Mouse (Mus musculus): ENCODE measurements around the gene Rtl6. TPM values are rescaled to one million over a fixed set of nuclear protein-coding genes. Genes with fewer than 3 reads are reported as not detected.

Gene Rtl6
- polyA plus RNA-seq, 1 experiment from 2014 or later: 3.5 TPM

GRCm38 (mm10) chr15:84535953-84536352 lies 21.7 kb downstream of the Rtl6 start:
- DNase-seq (ENCODE audit: low spot score) (no peak), ATAC-seq (ENCODE audit: low FRiP score, low TSS enrichment) (no peak)
- Histone ChIP-seq H3K4me1 (replicated peaks; ENCODE audit: control insufficient read depth, insufficient read depth) (no peaks in the 10 kb centered on the region), H3K4me3 (ENCODE audit: low read depth, low read length) (no peak overlapping the region), H3K27me3 (ENCODE audit: control insufficient read depth, insufficient read depth, low read length) (no peaks in the 10 kb centered on the region), H3K36me3 (ENCODE audit: control insufficient read depth, insufficient read depth, low read length) (no peaks in the 10 kb centered on the region), H3K4me2 (replicated peaks; ENCODE audit: low read depth) (no peak overlapping the region), H3K9me3 (ENCODE audit: control insufficient read depth, low read length) (no peaks in the 10 kb centered on the region), H3K9ac (ENCODE audit: low read length) (no peak overlapping the region), H3K27ac (replicated peaks) (no peak overlapping the region)
- peak; percentile 63 for TF ChIP-seq CTCF (IDR thresholded peaks at IDR 0.05; ENCODE audit: low read depth)
- TF ChIP-seq EP300 (optimal IDR thresholded peaks at IDR 0.05): no peak
- 95% methylated on average over 2 of the region's 2 CpGs for WGBS

- Histone ChIP-seq H3K36me3 (ENCODE audit: control insufficient read depth, insufficient read depth, low read length) (no peaks in the 10 kb centered on the region), H3K4me2 (replicated peaks; ENCODE audit: low read depth) (no peak overlapping the region), H3K4me1 (replicated peaks; ENCODE audit: control insufficient read depth, insufficient read depth) (no peaks in the 10 kb centered on the region), H3K9me3 (ENCODE audit: control insufficient read depth, low read length) (no peaks in the 10 kb centered on the region), H3K4me3 (ENCODE audit: low read depth, low read length) (no peak overlapping the region), H3K9ac (ENCODE audit: low read length) (no peak overlapping the region), H3K27me3 (ENCODE audit: control insufficient read depth, insufficient read depth, low read length) (no peaks in the 10 kb centered on the region), H3K27ac (replicated peaks) (no peak overlapping the region)
- DNase-seq (ENCODE audit: low spot score): no peak
- no peak for ATAC-seq (ENCODE audit: low FRiP score, low TSS enrichment)
- WGBS: 55% methylated on average over 2 of the region's 2 CpGs
- TF ChIP-seq EP300 (optimal IDR thresholded peaks at IDR 0.05) (no peak), CTCF (IDR thresholded peaks at IDR 0.05; ENCODE audit: low read depth) (no peak)
Measured at GRCm38 (mm10) chr15:84532211-84532610, 25.4 kb downstream of the Rtl6 start.

- DNase-seq (ENCODE audit: low spot score) (no peak), ATAC-seq (ENCODE audit: low FRiP score, low TSS enrichment) (no peak)
- WGBS: 67% methylated on average over 10 of the region's 10 CpGs
- Histone ChIP-seq H3K36me3 (ENCODE audit: control insufficient read depth, insufficient read depth, low read length) (no peaks in the 10 kb centered on the region), H3K4me2 (replicated peaks; ENCODE audit: low read depth) (no peak overlapping the region), H3K4me1 (replicated peaks; ENCODE audit: control insufficient read depth, insufficient read depth) (no peaks in the 10 kb centered on the region), H3K4me3 (ENCODE audit: low read depth, low read length) (no peak overlapping the region), H3K9me3 (ENCODE audit: control insufficient read depth, low read length) (no peaks in the 10 kb centered on the region), H3K27me3 (ENCODE audit: control insufficient read depth, insufficient read depth, low read length) (no peaks in the 10 kb centered on the region), H3K9ac (ENCODE audit: low read length) (no peak overlapping the region), H3K27ac (replicated peaks) (no peak overlapping the region)
- no peak for TF ChIP-seq CTCF (IDR thresholded peaks at IDR 0.05; ENCODE audit: low read depth)
- no peak for TF ChIP-seq EP300 (optimal IDR thresholded peaks at IDR 0.05)
Measured at GRCm38 (mm10) chr15:84531535-84531934, 26.1 kb downstream of the Rtl6 start.

- Histone ChIP-seq H3K36me3 (ENCODE audit: control insufficient read depth, insufficient read depth, low read length) (no peaks in the 10 kb centered on the region), H3K27ac (replicated peaks) (no peak overlapping the region), H3K9ac (ENCODE audit: low read length) (no peak overlapping the region), H3K4me2 (replicated peaks; ENCODE audit: low read depth) (no peak overlapping the region), H3K9me3 (ENCODE audit: control insufficient read depth, low read length) (no peaks in the 10 kb centered on the region), H3K27me3 (ENCODE audit: control insufficient read depth, insufficient read depth, low read length) (no peaks in the 10 kb centered on the region), H3K4me1 (replicated peaks; ENCODE audit: control insufficient read depth, insufficient read depth) (no peaks in the 10 kb centered on the region), H3K4me3 (ENCODE audit: low read depth, low read length) (no peak overlapping the region)
- no peak for ATAC-seq (ENCODE audit: low FRiP score, low TSS enrichment)
- WGBS: 59% methylated on average over 14 of the region's 14 CpGs
- DNase-seq (ENCODE audit: low spot score): no peak
- TF ChIP-seq EP300 (optimal IDR thresholded peaks at IDR 0.05) (no peak), CTCF (IDR thresholded peaks at IDR 0.05; ENCODE audit: low read depth) (peak; percentile 29; the same call in 1 of the 2 replicates)
Measured at GRCm38 (mm10) chr15:84526921-84527320, 30.7 kb downstream of the Rtl6 start.

GRCm38 (mm10) chr15:84525222-84525883 lies 32.3 kb downstream of the Rtl6 start:
- DNase-seq (ENCODE audit: low spot score): no peak
- Histone ChIP-seq H3K9ac (ENCODE audit: low read length) (no peak overlapping the region), H3K4me3 (ENCODE audit: low read depth, low read length) (no peak overlapping the region), H3K27ac (replicated peaks) (no peak overlapping the region), H3K9me3 (ENCODE audit: control insufficient read depth, low read length) (no peaks in the 10 kb centered on the region), H3K36me3 (ENCODE audit: control insufficient read depth, insufficient read depth, low read length) (no peaks in the 10 kb centered on the region), H3K4me1 (replicated peaks; ENCODE audit: control insufficient read depth, insufficient read depth) (no peaks in the 10 kb centered on the region), H3K4me2 (replicated peaks; ENCODE audit: low read depth) (no peak overlapping the region), H3K27me3 (ENCODE audit: control insufficient read depth, insufficient read depth, low read length) (no peaks in the 10 kb centered on the region)
- WGBS: 64% methylated on average over 5 of the region's 5 CpGs
- no peak for ATAC-seq (ENCODE audit: low FRiP score, low TSS enrichment)
- TF ChIP-seq CTCF (IDR thresholded peaks at IDR 0.05; ENCODE audit: low read depth) (no peak), EP300 (optimal IDR thresholded peaks at IDR 0.05) (no peak)

GRCm38 (mm10) chr15:84522953-84523689 lies 34.5 kb downstream of the Rtl6 start:
- no peak overlapping the region for H3K27ac ChIP-seq (replicated peaks)

More at GRCm38 (mm10) chr15:84522953-84523689, 34.5 kb downstream of the Rtl6 start:
- Histone ChIP-seq H3K4me2 (replicated peaks; ENCODE audit: low read depth) (no peak overlapping the region), H3K4me3 (ENCODE audit: low read depth, low read length) (no peak overlapping the region), H3K27me3 (ENCODE audit: control insufficient read depth, insufficient read depth, low read length) (no peaks in the 10 kb centered on the region), H3K9me3 (ENCODE audit: control insufficient read depth, low read length) (no peaks in the 10 kb centered on the region), H3K36me3 (ENCODE audit: control insufficient read depth, insufficient read depth, low read length) (no peaks in the 10 kb centered on the region), H3K4me1 (replicated peaks; ENCODE audit: control insufficient read depth, insufficient read depth) (no peaks in the 10 kb centered on the region), H3K9ac (ENCODE audit: low read length) (no peak overlapping the region)
- TF ChIP-seq EP300 (optimal IDR thresholded peaks at IDR 0.05): no peak
- TF ChIP-seq CTCF (IDR thresholded peaks at IDR 0.05; ENCODE audit: low read depth): no peak
- DNase-seq (ENCODE audit: low spot score) (no peak), ATAC-seq (ENCODE audit: low FRiP score, low TSS enrichment) (no peak)
- WGBS: 82% methylated on average over 8 of the region's 8 CpGs

All from stomach, postnatal 0 days (tissue).